Mouse (Mus musculus): Measurements from ENCODE around the gene Ptpn22.

The Ptpn22 gene

GRCm38 (mm10) chr3:103857977-103858563, 1.5 kb upstream of the Ptpn22 start:
- DNase-seq (ENCODE audit: low read depth), result peak; percentile 65

GRCm38 (mm10) chr3:103859851-103860391, 326 bp downstream of the Ptpn22 start:
- DNase-seq (ENCODE audit: low read depth), result peak; percentile 93

GRCm38 (mm10) chr3:103862721-103863220, 3.2 kb downstream of the Ptpn22 start:
- peak; percentile 73 for DNase-seq (ENCODE audit: low read depth)

- no peak for DNase-seq (ENCODE audit: low read depth)
Observed at GRCm38 (mm10) chr3:103864200-103864599, 4.6 kb downstream of the Ptpn22 start.

GRCm38 (mm10) chr3:103867424-103867971, 7.9 kb downstream of the Ptpn22 start:
- DNase-seq (ENCODE audit: low read depth), result peak; percentile 78

- DNase-seq (ENCODE audit: low read depth), result peak; percentile 88
Observed at GRCm38 (mm10) chr3:103868008-103868407, 8.4 kb downstream of the Ptpn22 start.

GRCm38 (mm10) chr3:103872663-103873098, 13.1 kb downstream of the Ptpn22 start:
- DNase-seq (ENCODE audit: low read depth), result peak; percentile 70

GRCm38 (mm10) chr3:103874329-103874728, 14.7 kb downstream of the Ptpn22 start:
- DNase-seq (ENCODE audit: low read depth), result no peak

- peak; percentile 56 for DNase-seq (ENCODE audit: low read depth)
Observed at GRCm38 (mm10) chr3:103885946-103886345, 26.4 kb downstream of the Ptpn22 start.

GRCm38 (mm10) chr3:103887581-103887980, 28.0 kb downstream of the Ptpn22 start:
- DNase-seq (ENCODE audit: low read depth), result peak; percentile 92

GRCm38 (mm10) chr3:103893374-103893773, 33.8 kb downstream of the Ptpn22 start:
- no peak for DNase-seq (ENCODE audit: low read depth)

GRCm38 (mm10) chr3:103904705-103905104, 45.1 kb downstream of the Ptpn22 start:
- DNase-seq (ENCODE audit: low read depth), result peak; percentile 71

GRCm38 (mm10) chr3:103907335-103908030, 47.9 kb downstream of the Ptpn22 start:
- peak; percentile 67 for DNase-seq (ENCODE audit: low read depth)

- DNase-seq (ENCODE audit: low read depth), result no peak
Observed at GRCm38 (mm10) chr3:103908781-103909180, 49.2 kb downstream of the Ptpn22 start.

GRCm38 (mm10) chr3:103913451-103913961, 53.9 kb downstream of the Ptpn22 start:
- peak; percentile 70 for DNase-seq (ENCODE audit: low read depth)

GRCm38 (mm10) chr3:103914010-103914669, 54.5 kb downstream of the Ptpn22 start, which contains the start of gene Rsbn1:
Rsbn1 (plus strand) TSS chr3:103914120.
- peak; percentile 98 for DNase-seq (ENCODE audit: low read depth)

GRCm38 (mm10) chr3:103914732-103915508, 55.3 kb downstream of the Ptpn22 start:
- DNase-seq (ENCODE audit: low read depth), result peak; percentile 71

- DNase-seq (ENCODE audit: low read depth), result peak; percentile 61
Observed at GRCm38 (mm10) chr3:103915509-103915896, 55.9 kb downstream of the Ptpn22 start.

- peak; percentile 60 for DNase-seq (ENCODE audit: low read depth)
Observed at GRCm38 (mm10) chr3:103916205-103916838, 56.7 kb downstream of the Ptpn22 start.

GRCm38 (mm10) chr3:103916839-103917237, 57.2 kb downstream of the Ptpn22 start:
- peak; percentile 39 for DNase-seq (ENCODE audit: low read depth)

- DNase-seq (ENCODE audit: low read depth), result no peak
Observed at GRCm38 (mm10) chr3:103920094-103920493, 60.5 kb downstream of the Ptpn22 start.
